Mouse (Mus musculus) thymus, postnatal 10 days (tissue): Measurements from ENCODE around the gene Atp2b2.

Source experiments
- DNase-seq, 2 experiments: peaks; one replicate each; pipeline ENCODE4 v3.0.0; 2021; ENCODE audit warnings: low spot score in 2 of 2

Atp2b2 gene

DNA sequence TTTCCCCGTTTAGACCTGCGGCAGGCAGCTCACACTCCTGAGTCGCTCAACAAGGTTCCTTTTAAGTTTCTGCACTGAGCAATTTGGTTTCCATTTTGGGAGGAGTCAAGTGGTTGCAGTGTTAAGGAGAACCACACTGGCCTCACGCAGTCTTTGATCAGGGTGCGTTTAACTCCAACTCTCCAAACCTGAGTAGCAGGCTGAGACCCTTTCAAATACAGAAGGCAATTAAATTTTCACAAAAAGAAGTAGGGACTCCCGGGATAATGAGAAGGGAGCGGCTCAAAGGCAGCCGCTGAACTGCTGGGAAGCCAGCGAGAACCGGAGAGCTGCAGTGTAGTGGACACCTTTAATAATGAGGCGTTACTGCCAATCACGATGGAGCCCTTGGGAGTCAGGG, 100.1 kb downstream of the Atp2b2 start:
- no peak for DNase-seq

DNA sequence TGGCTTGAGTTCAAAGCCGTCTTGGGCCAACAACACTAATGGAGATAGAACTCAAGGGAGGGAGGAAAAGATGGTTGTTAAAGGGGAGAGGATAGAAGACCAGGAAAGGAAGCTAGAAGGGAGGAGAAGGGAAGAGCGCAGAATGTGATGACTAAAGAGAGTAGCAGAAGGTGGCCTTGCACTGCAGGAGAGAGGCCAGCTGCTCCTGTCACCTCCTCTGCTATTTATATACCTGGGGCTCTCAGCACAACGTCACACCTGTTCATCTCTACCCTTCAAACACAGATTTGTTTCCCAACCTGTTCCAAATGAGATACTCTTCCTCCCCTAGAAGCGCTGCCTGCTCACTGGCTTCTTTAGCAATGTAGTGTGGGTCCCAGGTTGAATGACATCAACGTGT, 101.1 kb downstream of the Atp2b2 start:
- DNase-seq, result no peak

GRCm38 (mm10) chr6:113939442-113939841, 103.0 kb downstream of the Atp2b2 start:
- no peak for DNase-seq

DNA sequence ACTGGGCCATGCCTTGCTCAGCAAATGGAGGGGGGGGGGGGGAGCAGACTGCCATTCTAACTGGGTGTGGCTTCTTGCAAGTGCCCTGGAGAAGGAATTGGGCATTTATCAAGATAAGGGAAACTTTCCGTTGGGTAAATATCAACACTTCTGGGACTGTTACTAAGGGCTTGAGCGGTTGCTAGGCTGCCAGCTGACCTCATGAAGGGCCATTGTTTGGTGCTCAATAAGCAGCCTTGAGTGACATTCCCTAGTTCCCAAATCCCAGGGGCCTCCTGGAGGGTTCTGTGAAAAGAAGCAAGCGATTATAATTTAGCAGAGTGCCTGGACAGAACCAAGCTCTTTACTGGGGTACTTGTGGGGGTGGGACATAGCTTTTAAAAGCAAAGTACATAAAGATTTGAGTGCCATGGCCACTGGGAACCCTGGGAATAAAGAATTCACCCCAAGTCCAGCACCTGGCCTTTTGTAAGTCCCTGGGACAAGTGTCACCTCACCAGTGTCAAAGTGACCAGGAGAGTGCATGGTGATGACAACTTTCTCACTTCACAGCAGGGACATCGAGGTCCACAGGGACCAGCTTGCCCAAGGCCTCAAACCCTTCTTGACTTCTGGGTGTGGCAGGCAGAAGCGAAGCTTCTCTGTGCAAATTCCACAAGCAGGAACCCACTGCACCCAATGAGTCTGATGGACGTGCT, 105.5 kb downstream of the Atp2b2 start:
- no peak for DNase-seq

DNA sequence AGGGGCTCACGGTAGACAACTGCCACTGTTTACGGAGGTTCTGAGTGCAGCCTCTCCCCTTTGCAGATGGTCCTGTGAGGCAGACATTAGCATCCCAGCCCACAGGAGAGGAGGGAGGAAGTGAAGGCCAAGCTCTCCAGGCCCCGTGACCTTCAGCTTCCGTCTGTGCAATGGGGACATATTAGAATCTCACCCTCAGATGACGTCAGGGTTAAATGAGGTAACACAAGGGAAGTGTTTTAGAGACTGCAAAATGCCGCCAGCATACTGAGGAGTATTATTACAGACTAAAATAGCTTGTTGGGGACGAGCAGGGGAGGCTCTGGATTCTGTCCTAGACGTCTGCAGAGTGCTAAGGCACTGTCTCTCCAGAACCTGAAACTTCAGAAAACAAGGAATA, 106.3 kb downstream of the Atp2b2 start:
- DNase-seq, result no peak

- no peak for DNase-seq
Measured at GRCm38 (mm10) chr6:113934692-113935091, 107.7 kb downstream of the Atp2b2 start.

DNA sequence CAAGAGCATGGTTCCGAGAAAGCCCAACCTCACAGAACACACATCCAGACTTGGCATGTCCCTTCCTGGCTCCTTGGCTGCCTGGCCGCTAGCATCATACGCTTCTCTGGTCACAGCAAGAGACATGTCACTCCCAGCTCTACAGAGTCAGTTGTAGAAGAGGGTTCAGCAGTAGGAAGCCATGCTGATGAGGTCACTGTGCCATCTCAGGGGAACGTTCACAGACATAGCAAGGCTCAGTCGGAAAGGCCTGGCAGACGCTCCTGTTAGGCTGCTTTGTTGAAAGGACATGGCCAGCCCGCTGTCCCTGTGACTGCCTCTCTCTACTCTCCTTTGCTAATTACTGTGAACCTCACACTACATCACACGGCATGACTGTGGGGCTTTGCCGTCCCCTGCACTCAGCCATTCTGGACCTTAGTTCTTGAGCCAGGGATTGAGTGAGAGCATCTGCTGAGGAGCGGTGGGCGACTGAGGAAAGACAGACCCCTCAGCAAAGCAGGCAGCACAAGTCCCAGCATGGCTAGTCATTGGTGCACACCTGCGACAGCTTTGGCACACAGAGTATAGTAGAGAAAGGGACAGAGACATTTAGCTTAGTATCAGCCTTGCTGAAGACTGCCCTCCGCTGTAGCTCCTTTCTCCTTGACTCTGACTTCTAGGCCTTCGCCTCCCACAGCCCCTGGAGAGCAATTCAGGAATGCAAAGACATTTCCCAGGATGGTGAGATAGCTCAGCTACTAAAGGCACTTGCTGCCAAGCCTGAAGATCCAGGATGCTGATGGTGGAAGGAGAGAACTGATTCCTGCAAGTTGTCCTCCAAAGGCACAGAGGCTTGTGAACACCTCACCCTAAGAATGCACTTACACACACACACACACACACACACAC, 108.9 kb downstream of the Atp2b2 start:
- no peak for DNase-seq

DNA sequence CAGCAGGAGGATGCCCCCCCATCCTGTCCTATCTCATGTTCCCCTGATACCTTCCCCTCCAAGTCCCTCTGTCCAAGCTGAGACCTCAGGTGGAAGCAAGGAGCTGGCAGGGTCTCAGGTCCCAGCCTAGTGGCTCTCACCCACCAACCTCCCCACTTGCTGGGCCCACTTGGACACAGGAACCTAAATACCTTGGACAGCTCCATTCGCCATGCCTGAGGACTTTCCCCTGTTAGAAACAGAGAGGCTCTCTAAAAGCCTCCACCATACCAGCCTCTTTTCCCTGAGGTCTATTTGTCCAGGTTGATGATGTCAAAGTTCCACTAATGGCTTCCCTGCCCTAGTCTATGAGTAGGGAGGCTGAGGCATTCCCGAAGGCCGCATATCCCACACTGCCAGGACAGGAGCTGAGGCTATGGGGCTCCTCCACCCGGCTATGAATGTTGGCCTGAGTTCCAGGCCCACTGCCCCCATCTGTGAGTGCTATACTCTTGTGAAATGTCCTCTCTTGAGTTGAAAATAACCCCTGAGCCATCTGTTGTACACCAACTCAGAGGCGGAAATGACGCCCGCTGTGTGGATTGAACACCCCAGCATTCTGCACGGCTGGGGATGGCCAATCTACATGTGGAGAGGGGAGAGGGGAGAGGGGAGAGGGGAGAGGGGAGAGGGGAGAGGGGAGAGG, 113.1 kb downstream of the Atp2b2 start:
- DNase-seq, result no peak

- DNase-seq, result no peak
Measured at GRCm38 (mm10) chr6:113923249-113923648, 119.2 kb downstream of the Atp2b2 start.

GRCm38 (mm10) chr6:113920466-113920865, 121.9 kb downstream of the Atp2b2 start:
- DNase-seq, result no peak

DNA sequence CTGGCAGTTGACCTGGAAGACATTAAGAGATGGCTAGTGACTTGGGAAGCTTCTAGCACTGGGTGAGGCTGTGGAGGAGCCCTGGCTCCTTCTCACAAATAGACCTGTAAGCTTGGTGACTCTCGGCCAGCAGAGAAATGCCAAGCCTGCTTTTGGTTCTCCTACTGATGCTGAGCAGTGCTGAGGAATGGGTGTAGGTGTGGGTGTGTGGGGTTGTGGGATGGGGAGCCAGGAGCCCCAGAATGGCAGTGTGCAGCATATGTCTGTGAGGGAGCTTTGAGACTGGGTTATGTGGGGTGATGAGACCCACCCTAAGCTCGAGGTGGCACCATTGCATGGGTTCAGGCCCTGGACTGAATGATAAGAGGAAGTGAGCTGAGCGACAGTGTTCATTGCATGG, 129.7 kb downstream of the Atp2b2 start:
- DNase-seq, result no peak

- no peak for DNase-seq
Measured at GRCm38 (mm10) chr6:113911094-113911493, 131.3 kb downstream of the Atp2b2 start.

- no peak for DNase-seq
Measured at GRCm38 (mm10) chr6:113910411-113911055, 131.9 kb downstream of the Atp2b2 start.

DNA sequence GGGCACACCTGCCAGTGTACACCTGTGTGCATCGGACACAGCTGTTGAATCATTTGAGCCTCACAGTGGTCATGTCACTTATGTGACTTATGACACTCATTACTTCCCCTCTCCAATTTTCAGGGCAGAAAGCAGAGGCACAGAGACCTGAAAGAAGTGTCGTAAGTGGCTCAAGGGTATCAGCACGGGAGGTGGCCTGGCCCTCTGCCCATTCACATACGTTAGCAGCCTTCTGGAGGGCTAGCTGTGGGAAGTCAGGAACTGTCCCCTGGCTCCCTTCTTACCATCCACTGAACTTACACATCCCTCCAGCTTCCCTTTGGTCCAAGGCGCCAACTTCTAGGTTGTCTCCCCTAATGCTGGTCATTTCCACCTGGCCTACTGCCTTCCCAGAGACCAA, 132.6 kb downstream of the Atp2b2 start:
- no peak for DNase-seq

GRCm38 (mm10) chr6:113908066-113908465, 134.3 kb downstream of the Atp2b2 start:
- DNase-seq, result no peak

- DNase-seq, result no peak
Measured at GRCm38 (mm10) chr6:113904406-113904805, 138.0 kb downstream of the Atp2b2 start.

DNA sequence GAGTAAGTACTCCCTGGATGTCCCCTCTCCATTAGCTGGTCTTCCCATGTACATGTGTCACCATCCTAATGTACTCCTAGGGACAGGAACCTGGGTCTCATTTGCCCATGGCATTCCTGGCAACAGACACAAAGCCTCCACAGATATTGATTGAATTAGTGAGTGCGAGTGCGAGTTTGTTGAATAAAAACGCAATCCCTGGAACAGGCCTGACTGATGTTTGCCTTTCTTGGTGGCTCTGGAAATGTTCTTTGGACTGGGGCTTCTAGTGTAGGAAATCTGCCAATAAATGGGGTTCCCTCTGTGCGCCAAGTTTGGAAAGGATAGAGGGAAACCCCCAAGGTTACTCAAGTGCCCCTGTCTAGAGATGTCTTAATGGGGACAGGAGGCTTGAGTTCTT, 146.4 kb downstream of the Atp2b2 start:
- DNase-seq, result no peak

- DNase-seq, result no peak
Measured at GRCm38 (mm10) chr6:113894008-113894407, 148.4 kb downstream of the Atp2b2 start.

GRCm38 (mm10) chr6:113892091-113892674, 150.2 kb downstream of the Atp2b2 start:
- DNase-seq, result no peak

DNA sequence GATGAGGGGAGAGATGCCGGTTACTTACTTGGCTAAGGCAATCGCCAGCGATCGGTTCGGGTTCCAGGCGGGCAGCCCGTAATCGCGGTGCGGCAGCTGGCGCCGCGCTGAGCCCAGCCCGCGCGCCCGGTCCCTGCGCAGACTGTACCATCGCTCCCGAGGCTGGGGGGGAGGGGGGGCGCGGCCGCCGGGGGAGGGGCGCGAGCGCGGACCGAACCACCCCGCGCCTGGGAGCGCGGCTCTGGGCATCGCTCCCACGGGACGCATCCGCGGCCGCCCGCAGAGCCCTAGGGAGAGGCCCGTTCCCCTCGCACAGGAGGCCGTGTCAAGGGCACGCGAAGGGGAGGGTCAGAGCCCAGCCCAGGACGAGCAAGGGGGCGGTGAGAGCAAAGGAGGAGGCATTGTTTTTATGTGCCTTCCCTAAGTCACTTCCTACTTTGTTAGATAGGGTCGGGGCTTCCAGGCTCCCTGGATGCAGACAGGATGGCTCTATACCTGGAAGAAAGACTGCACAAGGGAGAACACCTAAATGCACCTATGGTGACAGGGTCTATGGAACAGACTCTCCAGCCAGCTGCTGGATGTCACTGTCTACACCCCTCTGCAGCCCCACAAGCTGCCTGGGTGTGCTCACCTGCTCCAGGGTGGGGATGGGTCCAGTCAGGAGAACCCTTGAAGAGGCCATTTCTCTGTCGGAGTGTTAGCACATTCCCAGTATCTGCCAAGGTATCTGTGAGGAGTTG, 151.0 kb downstream of the Atp2b2 start:
- DNase-seq, result no peak

DNA sequence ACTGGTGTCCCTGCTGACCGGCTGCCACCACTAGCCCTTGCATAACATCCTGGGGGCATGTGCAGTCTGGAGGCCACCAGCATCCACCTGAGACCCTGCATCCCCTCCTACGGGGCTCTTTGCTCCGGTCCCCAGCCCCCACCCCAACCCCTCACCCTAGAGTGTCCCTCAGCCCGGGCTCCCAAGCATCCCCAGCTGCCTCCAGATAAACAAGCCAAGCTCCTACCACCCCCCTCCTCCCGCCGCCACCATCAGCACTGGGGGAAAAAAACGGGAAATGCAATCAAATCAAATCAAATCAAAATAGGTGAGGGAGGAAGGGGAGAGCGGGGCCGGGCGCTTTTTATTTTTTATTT, 151.6 kb downstream of the Atp2b2 start:
- DNase-seq, result no peak
